Mouse (Mus musculus) inflammation-experienced regulatory T-cells, adult 6 months (primary cell): ENCODE results near the gene Hells. TPM values are rescaled to one million over a fixed set of nuclear protein-coding genes. Genes with fewer than 3 reads are reported as not detected.

Source experiments
- polyA plus RNA-seq, 3 experiments: library from polyadenylated mRNA; unstranded; fragments of 100-300 nt; shearing (Covaris generic); gene quantifications; one replicate each; pipeline ENCODE4 v1.2.1; 2017

Gene Hells
- polyA plus RNA-seq, 3 experiments from 2014 or later, result 15.6 to 92.7 (median 18.5) TPM

Other genes with a start within 250 kb of the Hells start
- 1 to 10 TPM; 7.5 to 8.4 (median 7.7) TPM for gene Noc3l, start 111.7 kb upstream of the Hells start, polyA plus RNA-seq
- 1 to 10 TPM; 1.0 to 1.9 (median 1.2) TPM for gene Tbc1d12, start 94.3 kb upstream of the Hells start, polyA plus RNA-seq
- gene Cyp2c55, start 76.1 kb downstream of the Hells start, polyA plus RNA-seq, result not detected
- not detected for gene Cyp2c65, start 130.1 kb downstream of the Hells start, polyA plus RNA-seq
- not detected for gene Cyp2c66, start 183.0 kb downstream of the Hells start, polyA plus RNA-seq